Mouse (Mus musculus) liver, adult 2 months (tissue): ENCODE data around the gene Rps6ka3. TPM values are rescaled to one million over a fixed set of nuclear protein-coding genes. Genes with fewer than 3 reads are reported as not detected.

ENCODE experiments used
- DNase-seq: peaks from one replicate; pipeline ENCODE4 v3.0.0-alpha.2; 2011; ENCODE audit warnings: low read depth, low spot score; ENCODE audit errors: extremely low read depth
- H3K27ac ChIP-seq: fragments of 200-500 bp; replicated peaks from 2 replicates; pipeline ENCODE4 v1.5.1; 2012; ENCODE audit warnings: low read depth, mild to moderate bottlenecking, control low read depth, inconsistent platforms, low read length; ENCODE audit not compliant: insufficient read depth
- H3K27me3 ChIP-seq: fragments of 200-500 bp; 2 replicates; pipeline ENCODE4 v1.6.1; 2012; ENCODE audit warnings: mild to moderate bottlenecking, moderate library complexity, low read length, inconsistent platforms; ENCODE audit not compliant: control insufficient read depth, insufficient read depth
- H3K36me3 ChIP-seq: fragments of 200-500 bp; 2 replicates; pipeline ENCODE4 v1.6.1; 2012; ENCODE audit warnings: low read length, inconsistent platforms; ENCODE audit not compliant: control insufficient read depth, insufficient read depth
- H3K4me1 ChIP-seq: fragments of 200-500 bp; 2 replicates; pipeline ENCODE4 v1.6.1; 2011; ENCODE audit warnings: low read length; ENCODE audit not compliant: control insufficient read depth, insufficient read depth
- H3K4me3 ChIP-seq: fragments of 200-500 bp; 2 replicates; pipeline ENCODE4 v1.5.1; 2011; ENCODE audit warnings: low read depth, mild to moderate bottlenecking, control low read depth, low read length, moderate library complexity; ENCODE audit not compliant: insufficient read depth
- H3K79me2 ChIP-seq: fragments of 200-500 bp; 2 replicates; pipeline ENCODE4 v1.6.1; 2012; ENCODE audit warnings: inconsistent platforms, mild to moderate bottlenecking, low read length, moderate library complexity; ENCODE audit not compliant: control insufficient read depth, insufficient read depth
- H3K9ac ChIP-seq: fragments of 200-500 bp; 2 replicates; pipeline ENCODE4 v1.6.1; 2012; ENCODE audit warnings: low read depth, mild to moderate bottlenecking, control low read depth, inconsistent platforms, low read length
- CTCF ChIP-seq: fragments of 200-500 bp; IDR thresholded peaks from 2 replicates; pipeline ENCODE4 v1.5.1; 2011; ENCODE audit warnings: low read depth, low read length, control low read depth
- POLR2A ChIP-seq: fragments of 200-500 bp; IDR thresholded peaks from 2 replicates; pipeline ENCODE4 v1.6.1; 2011; ENCODE audit warnings: low read length, control low read depth; ENCODE audit not compliant: insufficient read depth; ENCODE audit errors: extremely low read depth
- WGBS: fragments of 180-500 bp; shearing (Covaris S2); methylation state at CpG from one replicate; pipeline ENCODE4 v1.1.7; 2018; 5-methylcytosine and 5-hydroxymethylcytosine counted together
- polyA plus RNA-seq: library from polyadenylated mRNA; depleted of rRNA; stranded (reverse); fragments of >200 nt; gene quantifications from 2 replicates; pipeline ENCODE4 v1.2.3, GENCODE M21; 2012
- total RNA-seq: library from RNA; depleted of rRNA; stranded (reverse); fragments of >200 nt; gene quantifications from 2 replicates; pipeline ENCODE4 v1.2.3, GENCODE M21; 2014

The Rps6ka3 gene
- total and polyA plus RNA-seq, 2 experiments: 3.0 to 6.8 TPM

DNA sequence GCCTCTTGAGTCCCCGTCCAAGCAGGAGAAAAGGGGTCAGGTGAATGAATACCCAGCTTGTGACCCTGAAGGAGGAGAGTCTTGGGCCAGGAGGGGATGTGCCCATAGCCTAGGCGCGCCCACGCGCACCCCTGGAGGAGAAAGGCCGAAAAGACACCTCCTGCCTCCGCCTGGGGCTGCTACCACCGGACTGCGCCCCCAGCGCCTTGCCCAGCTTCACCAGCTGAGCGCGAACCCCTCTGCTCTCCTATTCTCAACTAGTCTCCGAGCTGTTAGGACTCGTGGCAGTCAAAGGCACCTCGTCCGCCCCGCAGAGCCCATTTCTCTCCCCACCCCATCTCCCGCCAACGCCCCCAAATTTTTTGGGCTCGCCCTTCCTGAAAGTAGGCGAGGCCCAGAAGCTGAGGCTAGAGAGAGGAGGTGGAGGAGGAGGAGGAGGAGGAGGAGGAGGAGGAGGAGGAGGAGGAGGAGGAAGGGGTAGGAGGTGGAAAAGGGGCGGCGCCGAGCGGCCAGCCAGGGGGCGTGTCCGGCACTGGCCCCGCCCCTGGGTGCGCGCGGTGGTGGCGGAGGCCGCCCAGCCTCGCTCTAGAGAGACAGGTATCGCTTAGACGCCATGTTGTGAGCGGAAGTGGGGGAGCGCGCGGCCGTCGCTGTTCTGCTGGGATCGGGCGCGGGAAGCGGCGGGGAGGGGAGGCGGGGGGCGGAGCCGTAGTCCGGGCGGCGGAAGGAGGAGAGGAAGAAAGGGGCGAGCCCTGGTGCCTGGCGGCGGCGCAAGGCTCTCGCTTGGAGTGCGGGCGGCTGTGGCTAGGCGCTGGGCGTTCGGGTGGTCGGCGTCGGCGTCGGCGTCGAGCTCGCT lies 45.2 kb downstream of the Rps6ka3 start:
- TF ChIP-seq POLR2A (0 out of 2 replicates have a peak, but pooled peaks have one; percentile 8), CTCF (peak; percentile 18; the same call in 1 of the 2 replicates)
- WGBS: under 1% methylated on average over 30 of the region's 71 CpGs
- Histone ChIP-seq H3K4me3 (peak overlapping the region; percentile 92), H3K4me1 (peaks cover 3% of the 10 kb centered on the region; the same call in 1 of the 2 replicates), H3K9ac (peak overlapping the region; percentile 83), H3K27ac (peak overlapping the region; percentile 77), H3K27me3 (no peaks in the 10 kb centered on the region), H3K36me3 (no peaks in the 10 kb centered on the region), H3K79me2 (peaks cover 3% of the 10 kb centered on the region; the same call in 1 of the 2 replicates)
- peak; percentile 67 for DNase-seq

DNA sequence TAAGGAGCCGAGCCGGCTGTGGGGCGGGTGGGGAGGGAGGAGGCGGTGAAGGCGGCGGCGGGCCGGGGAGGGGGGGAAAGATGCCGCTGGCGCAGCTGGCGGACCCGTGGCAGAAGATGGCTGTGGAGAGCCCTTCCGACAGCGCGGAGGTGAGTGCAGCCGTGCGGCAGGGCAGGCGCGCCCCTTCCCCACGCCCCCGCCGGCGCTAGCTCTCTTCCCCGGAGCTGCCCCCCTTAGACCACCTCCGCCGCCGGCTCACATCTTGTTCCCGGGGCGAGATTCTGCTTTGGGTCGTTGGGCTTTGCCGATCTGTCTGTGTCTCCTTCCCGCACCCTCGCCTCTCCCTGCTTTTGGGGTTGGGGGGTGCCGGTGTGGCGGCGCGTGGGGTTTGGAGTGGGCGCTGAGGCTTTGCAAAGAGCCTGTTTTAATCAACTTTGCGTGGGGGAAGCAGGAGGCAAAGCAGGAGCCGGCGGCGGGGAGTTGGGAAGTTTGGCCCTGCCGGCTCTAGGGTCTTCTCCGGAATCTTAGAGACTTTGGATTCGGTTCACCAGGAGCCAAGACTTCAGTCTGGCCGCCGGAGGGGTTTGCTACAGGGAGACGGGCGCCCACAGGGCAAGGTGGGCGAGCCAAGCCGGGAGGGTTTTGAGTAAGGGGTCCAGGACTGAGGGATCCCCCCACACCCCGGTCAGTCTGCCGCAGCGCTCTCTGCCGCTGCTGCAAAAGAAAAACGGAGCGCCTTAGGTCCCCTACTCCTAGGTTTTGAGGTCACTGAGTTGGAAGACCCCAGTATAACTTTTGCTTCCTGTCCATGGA lies 46.1 kb downstream of the Rps6ka3 start:
- Histone ChIP-seq H3K79me2 (peaks cover 3% of the 10 kb centered on the region; the same call in 1 of the 2 replicates), H3K36me3 (no peaks in the 10 kb centered on the region), H3K9ac (peak overlapping the region; percentile 83), H3K4me1 (peaks cover 3% of the 10 kb centered on the region; the same call in 1 of the 2 replicates), H3K27me3 (no peaks in the 10 kb centered on the region), H3K27ac (peak overlapping the region; percentile 47; the same call in 1 of the 2 replicates), H3K4me3 (peak overlapping the region; percentile 78)
- 3% methylated on average over 45 of the region's 57 CpGs for WGBS
- TF ChIP-seq POLR2A: no peak
- no peak for TF ChIP-seq CTCF
- no peak for DNase-seq

DNA sequence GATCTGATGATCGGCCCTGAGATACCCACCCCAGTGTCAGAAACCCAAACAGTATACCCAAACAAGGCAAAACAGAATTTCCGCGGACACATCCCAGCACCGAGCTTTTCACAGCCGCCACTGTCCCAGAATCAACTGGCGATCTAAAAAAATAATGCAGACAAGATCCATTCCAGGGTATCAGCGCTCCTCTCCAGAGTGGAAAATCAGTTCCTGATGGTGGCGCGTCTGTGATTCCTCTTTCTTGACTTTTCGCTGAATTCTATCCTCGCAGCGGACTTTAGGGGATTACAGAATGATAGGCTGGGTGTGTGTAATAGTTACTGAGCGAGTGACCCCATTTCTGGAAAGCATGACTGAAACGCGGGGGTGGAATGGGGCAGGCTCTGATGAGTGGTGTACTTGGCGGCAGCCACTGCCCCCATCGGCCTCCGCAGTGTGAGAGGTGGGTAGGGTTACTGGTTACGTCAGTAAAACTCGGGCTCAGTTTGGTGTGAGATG lies 46.9 kb downstream of the Rps6ka3 start:
- H3K4me1 ChIP-seq: peaks cover 3% of the 10 kb centered on the region; the same call in 1 of the 2 replicates
- peak overlapping the region; percentile 83 for H3K9ac ChIP-seq
- H3K79me2 ChIP-seq: peaks cover 3% of the 10 kb centered on the region; the same call in 1 of the 2 replicates
- peak; percentile 8 for DNase-seq
- no peaks in the 10 kb centered on the region for H3K27me3 ChIP-seq
- WGBS: under 1% methylated on average over 20 of the region's 20 CpGs
- no peaks in the 10 kb centered on the region for H3K36me3 ChIP-seq
- peak overlapping the region; percentile 78 for H3K4me3 ChIP-seq
- no peak overlapping the region for H3K27ac ChIP-seq
- TF ChIP-seq POLR2A (no peak), CTCF (no peak)

DNA sequence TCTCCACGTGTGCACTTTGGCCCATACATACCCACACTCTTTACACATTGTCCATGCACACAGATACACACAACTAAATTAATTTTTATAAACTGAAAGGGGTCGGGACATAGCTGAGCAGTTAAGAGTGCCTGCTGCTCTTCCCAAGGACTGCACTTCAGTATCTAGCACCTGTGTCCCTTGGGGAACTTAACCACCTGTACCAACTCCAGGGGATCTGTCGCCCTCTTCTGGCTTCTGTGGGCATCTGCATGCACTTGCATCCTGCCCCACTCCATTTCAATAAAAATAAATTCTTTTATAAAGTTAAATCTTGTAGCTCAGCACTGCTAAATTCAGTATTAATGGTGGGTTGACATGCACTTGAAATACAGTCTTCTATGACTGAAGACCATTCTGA lies 54.6 kb downstream of the Rps6ka3 start:
- Histone ChIP-seq H3K79me2 (no peaks in the 10 kb centered on the region), H3K9ac (no peak overlapping the region), H3K27me3 (no peaks in the 10 kb centered on the region), H3K4me3 (no peak overlapping the region), H3K36me3 (no peaks in the 10 kb centered on the region), H3K4me1 (no peaks in the 10 kb centered on the region), H3K27ac (no peak overlapping the region)
- 70% methylated on average over 3 of the region's 3 CpGs for WGBS
- TF ChIP-seq POLR2A: no peak
- peak; percentile 66 for TF ChIP-seq CTCF
- DNase-seq: peak; percentile 14

DNA sequence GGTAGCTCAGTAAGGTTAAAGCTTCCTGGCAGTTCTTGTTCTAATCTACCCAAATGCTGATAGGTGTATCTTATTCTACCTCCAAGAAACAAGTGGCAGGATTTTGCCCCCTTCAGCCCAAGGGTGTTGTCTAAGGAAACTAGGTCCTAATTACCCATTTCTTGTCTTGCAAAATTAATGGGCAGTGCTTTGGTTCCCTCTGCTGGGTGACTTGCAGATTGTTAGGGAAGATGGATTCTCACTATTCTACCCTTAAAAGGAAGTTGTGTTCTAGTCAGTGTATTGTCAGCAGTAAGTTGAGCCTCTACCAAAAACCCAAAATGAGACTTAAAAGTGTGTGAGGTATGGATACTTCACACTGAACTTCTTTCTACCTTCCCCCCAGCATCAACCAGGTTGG lies 59.0 kb downstream of the Rps6ka3 start:
- Histone ChIP-seq H3K4me3 (no peak overlapping the region), H3K27ac (no peak overlapping the region), H3K79me2 (no peaks in the 10 kb centered on the region), H3K9ac (no peak overlapping the region), H3K36me3 (no peaks in the 10 kb centered on the region), H3K27me3 (no peaks in the 10 kb centered on the region), H3K4me1 (no peaks in the 10 kb centered on the region)
- TF ChIP-seq CTCF (no peak), POLR2A (no peak)
- peak; percentile 13 for DNase-seq
